In the genomic region with DNA sequence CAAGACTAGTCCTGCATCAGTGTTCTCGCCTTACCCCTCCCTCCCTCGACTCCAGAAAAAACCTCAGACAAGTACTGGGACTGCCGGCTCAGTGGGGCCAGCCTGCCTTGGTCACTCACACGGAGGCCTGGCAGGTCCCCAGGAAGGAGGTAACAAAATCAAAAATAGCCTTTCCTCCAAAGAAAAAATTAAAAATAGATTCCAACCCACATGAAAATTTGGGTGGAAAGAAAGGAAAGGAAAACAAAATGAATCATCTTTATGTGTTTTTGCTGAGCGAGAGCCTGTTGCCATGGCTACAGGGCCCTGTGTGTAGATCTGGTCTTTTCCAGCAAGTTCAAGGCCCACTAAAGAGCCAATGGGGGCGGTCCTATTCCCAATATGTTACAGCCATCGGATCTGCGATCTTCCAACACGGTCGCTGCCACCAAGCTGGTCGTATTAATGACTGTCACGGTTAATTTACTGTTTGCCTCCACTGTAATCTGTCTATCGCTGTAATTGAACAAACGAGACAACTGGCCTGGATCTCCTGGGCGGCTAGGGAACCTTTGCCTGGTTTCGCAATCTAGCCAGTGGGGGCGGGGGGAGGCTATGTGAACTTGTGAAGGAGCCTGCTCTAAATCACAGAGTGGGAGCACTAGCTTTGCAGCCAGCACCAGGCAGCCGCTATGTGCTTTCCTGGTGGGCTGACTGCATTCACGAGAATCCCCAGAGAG, we compare ENCODE assay signal across 8 mouse cellular contexts.
A peak's percentile ranks its signal among the peaks of the same experiment; 100 is the strongest.
DNase-seq lines count a peak whose midpoint lies in the region; ATAC-seq and TF ChIP-seq lines count a peak whose summit lies in the region.

No protein-coding gene starts in this region.

- DNase-seq in embryo, embryonic 10.5 days (ENCODE audit: low spot score): peak; percentile 39
- DNase-seq in kidney, postnatal 4 days: peak; percentile 74 to 81
- DNase-seq in midbrain, postnatal 0 days (ENCODE audit: low spot score): peak; percentile 48
- DNase-seq in urinary bladder, postnatal 25 days (ENCODE audit: low spot score): peak; percentile 26
- DNase-seq in thymus, postnatal 4 days: no peak

- no peak overlapping the region for H3K9ac ChIP-seq in hindbrain, embryonic 13.5 days
- no peak overlapping the region for H3K9ac ChIP-seq in hindbrain, embryonic 12.5 days
- no peak overlapping the region; the same call in 1 of the 2 replicates for H3K9ac ChIP-seq in heart, embryonic 14.5 days (ENCODE audit: low read length)
- H3K9ac ChIP-seq in midbrain, postnatal 0 days (replicated peaks; ENCODE audit: low read length, poor library complexity, severe bottlenecking): no peak overlapping the region

- no peak for TF ChIP-seq CTCF in midbrain, postnatal 0 days (IDR thresholded peaks at IDR 0.05)

- peak; percentile 52; the same call in 1 of the 2 replicates for ATAC-seq in hindbrain, embryonic 13.5 days (ENCODE audit: low FRiP score)
- ATAC-seq in hindbrain, embryonic 12.5 days (ENCODE audit: low FRiP score): no peak; the same call in 1 of the 2 replicates
- ATAC-seq in heart, embryonic 14.5 days (ENCODE audit: insufficient number of reproducible peaks, insufficient read depth, low FRiP score, low read depth): no peak
- ATAC-seq in midbrain, postnatal 0 days (ENCODE audit: low FRiP score): no peak

- no peaks in the 10 kb centered on the region for H3K36me3 ChIP-seq in hindbrain, embryonic 13.5 days
- H3K36me3 ChIP-seq in hindbrain, embryonic 12.5 days: no peaks in the 10 kb centered on the region
- H3K36me3 ChIP-seq in heart, embryonic 14.5 days (ENCODE audit: control insufficient read depth, insufficient read depth, low read length): no peaks in the 10 kb centered on the region
- no peaks in the 10 kb centered on the region for H3K36me3 ChIP-seq in midbrain, postnatal 0 days (ENCODE audit: insufficient read depth, low read length)

- 52% methylated on average over 19 of the region's 19 CpGs for WGBS in hindbrain, embryonic 13.5 days
- 56% methylated on average over 19 of the region's 19 CpGs for WGBS in hindbrain, embryonic 12.5 days
- 52% methylated on average over 19 of the region's 19 CpGs for WGBS in heart, embryonic 14.5 days
- WGBS in midbrain, postnatal 0 days: 37% methylated on average over 19 of the region's 19 CpGs

- no peak overlapping the region for H3K4me3 ChIP-seq in hindbrain, embryonic 13.5 days
- H3K4me3 ChIP-seq in hindbrain, embryonic 12.5 days: no peak overlapping the region
- no peak overlapping the region for H3K4me3 ChIP-seq in heart, embryonic 14.5 days (ENCODE audit: control insufficient read depth in 1 of 2, insufficient read depth in 1 of 2, low read depth in 1 of 2, low read length in 2 of 2)
- H3K4me3 ChIP-seq in midbrain, postnatal 0 days (ENCODE audit: low read depth, low read length): no peak overlapping the region

- H3K4me2 ChIP-seq in hindbrain, embryonic 13.5 days: no peak overlapping the region
- H3K4me2 ChIP-seq in hindbrain, embryonic 12.5 days (replicated peaks): no peak overlapping the region
- peak overlapping the region; percentile 29; the same call in 1 of the 2 replicates for H3K4me2 ChIP-seq in heart, embryonic 14.5 days (ENCODE audit: low read length)
- H3K4me2 ChIP-seq in midbrain, postnatal 0 days (ENCODE audit: low read depth, low read length, poor library complexity, severe bottlenecking): no peak overlapping the region; the same call in 1 of the 2 replicates

- H3K9me3 ChIP-seq in hindbrain, embryonic 13.5 days: no peaks in the 10 kb centered on the region
- no peaks in the 10 kb centered on the region for H3K9me3 ChIP-seq in hindbrain, embryonic 12.5 days (replicated peaks)
- no peaks in the 10 kb centered on the region for H3K9me3 ChIP-seq in heart, embryonic 14.5 days (ENCODE audit: control insufficient read depth, low read length)
- H3K9me3 ChIP-seq in midbrain, postnatal 0 days (ENCODE audit: low read length): no peaks in the 10 kb centered on the region

- no peak overlapping the region for H3K27ac ChIP-seq in hindbrain, embryonic 13.5 days
- H3K27ac ChIP-seq in hindbrain, embryonic 12.5 days: no peak overlapping the region
- H3K27ac ChIP-seq in heart, embryonic 14.5 days (replicated peaks in 1 of 2; ENCODE audit: control insufficient read depth in 1 of 2, insufficient read depth in 1 of 2, low read depth in 2 of 2, low read length in 2 of 2): 0 out of 4 replicates have a peak overlapping the region, but pooled peaks of 1 of the 2 experiments have one; percentile 11
- H3K27ac ChIP-seq in midbrain, postnatal 0 days (ENCODE audit: low read depth, low read length): no peak overlapping the region

- no peaks in the 10 kb centered on the region for H3K27me3 ChIP-seq in hindbrain, embryonic 13.5 days
- peaks cover 10% of the 10 kb centered on the region for H3K27me3 ChIP-seq in hindbrain, embryonic 12.5 days
- no peaks in the 10 kb centered on the region for H3K27me3 ChIP-seq in heart, embryonic 14.5 days (ENCODE audit: control insufficient read depth, insufficient read depth, low read length)
- no peaks in the 10 kb centered on the region for H3K27me3 ChIP-seq in midbrain, postnatal 0 days (ENCODE audit: insufficient read depth, low read length)

- peaks cover 11% of the 10 kb centered on the region for H3K4me1 ChIP-seq in hindbrain, embryonic 13.5 days (replicated peaks)
- peaks cover 5% of the 10 kb centered on the region for H3K4me1 ChIP-seq in hindbrain, embryonic 12.5 days
- peaks cover 0 to 4% of the 10 kb centered on the region in 2 experiments; a peak in 1 of 4 replicates for H3K4me1 ChIP-seq in heart, embryonic 14.5 days (ENCODE audit: control insufficient read depth in 2 of 2, insufficient read depth in 2 of 2, low read length in 2 of 2)
- H3K4me1 ChIP-seq in midbrain, postnatal 0 days (ENCODE audit: insufficient read depth, low read length): no peaks in the 10 kb centered on the region
